Mouse (Mus musculus): ENCODE data around the gene Vps72. TPM values are rescaled to one million over a fixed set of nuclear protein-coding genes. Genes with fewer than 3 reads are reported as not detected.

The Vps72 gene
- total RNA-seq, 2 experiments from 2014 or later: 31.7 to 35.2 TPM

GRCm38 (mm10) chr3:95161618-95162344 is 51.0 kb downstream of the Vps72 start:
- intact Hi-C loops (cut with DNase I): no loop called here
- DNase-seq: no peak

- no peak for DNase-seq
- intact Hi-C loops (cut with DNase I): no loop called here
Measured at GRCm38 (mm10) chr3:95162345-95162628, 51.5 kb downstream of the Vps72 start.

- DNase-seq: no peak
- intact Hi-C loops (cut with DNase I): no loop called here
Measured at GRCm38 (mm10) chr3:95163419-95164255, 52.8 kb downstream of the Vps72 start.

GRCm38 (mm10) chr3:95164256-95164550 is 53.4 kb downstream of the Vps72 start:
- no peak for DNase-seq

GRCm38 (mm10) chr3:95164840-95165239 is 54.0 kb downstream of the Vps72 start:
- intact Hi-C loops (cut with DNase I): no loop called here
- DNase-seq: no peak

More at GRCm38 (mm10) chr3:95164256-95164550, 53.4 kb downstream of the Vps72 start:
- intact Hi-C loops (cut with DNase I): no loop called here

- DNase-seq: no peak
- intact Hi-C loops (cut with DNase I): no loop called here
Measured at GRCm38 (mm10) chr3:95169996-95170395, 59.2 kb downstream of the Vps72 start.

- intact Hi-C loops (cut with DNase I): no loop called here
- no peak for DNase-seq
Measured at GRCm38 (mm10) chr3:95171105-95171504, 60.3 kb downstream of the Vps72 start.

Small RNAs within 50 kb of the gene (microRNA-seq; reads per million reads assigned to microRNA genes)
- gene Mir8099-1 (ENCODE audit: borderline number of aligned reads in 2 of 2): 0 reads per million in 2 experiments

Other genes with a start within 250 kb of the Vps72 start
- gene Psmb4, start 224.1 kb upstream of the Vps72 start, total RNA-seq (2021): 100 to 1,000 TPM; 231 to 243 TPM
- 100 to 1,000 TPM; 110 to 122 TPM for gene Selenbp1, start 178.0 kb upstream of the Vps72 start, total RNA-seq (2021)
- 1 to 10 TPM; 4.4 to 6.5 TPM for gene Rfx5, start 156.9 kb upstream of the Vps72 start, total RNA-seq (2021)
- 10 to 100 TPM; 24.6 to 30.3 TPM for gene Pi4kb, start 136.3 kb upstream of the Vps72 start, total RNA-seq (2021)
- 10 to 100 TPM; 11.4 to 15.8 TPM for gene Zfp687, start 95.6 kb upstream of the Vps72 start, total RNA-seq (2021)
- gene Psmd4, start 68.4 kb upstream of the Vps72 start, total RNA-seq (2021): 100 to 1,000 TPM; 136 to 151 TPM
- 10 to 100 TPM; 16.5 to 17.1 TPM for gene Pip5k1a, start 4.1 kb upstream of the Vps72 start, total RNA-seq (2021)
- 10 to 100 TPM; 17.6 to 29.1 TPM for gene Tmod4, start 13.5 kb downstream of the Vps72 start, total RNA-seq (2021)
- gene Scnm1, start 23.0 kb downstream of the Vps72 start, total RNA-seq (2021): 10 to 100 TPM; 24.1 to 37.5 TPM
- 1 to 10 TPM; 5.8 to 6.5 TPM for gene Lysmd1, start 23.1 kb downstream of the Vps72 start, total RNA-seq (2021)
- 1 to 10 TPM; 1.4 to 2.7 TPM for gene Tnfaip8l2, start 31.3 kb downstream of the Vps72 start, total RNA-seq (2021)
- 10 to 100 TPM in 1 of 2 experiments, 1 to 10 TPM in 1; 4.7 to 10.2 TPM for gene Sema6c, start 49.4 kb downstream of the Vps72 start, total RNA-seq (2021)
- gene Gabpb2, start 106.9 kb downstream of the Vps72 start, total RNA-seq (2021): 10 to 100 TPM; 10.9 to 11.7 TPM
- gene Cdc42se1, start 117.7 kb downstream of the Vps72 start, total RNA-seq (2021): 10 to 100 TPM; 20.4 to 22.8 TPM
- gene Mllt11, start 121.1 kb downstream of the Vps72 start, total RNA-seq (2021): 1 to 10 TPM; 6.1 to 8.5 TPM
- gene Gm128, start 130.6 kb downstream of the Vps72 start, total RNA-seq (2021): not detected
- not detected for gene Bnipl, start 140.2 kb downstream of the Vps72 start, total RNA-seq (2021)
- 10 to 100 TPM; 26.7 to 26.8 TPM for gene Mindy1, start 170.3 kb downstream of the Vps72 start, total RNA-seq (2021)
- 10 to 100 TPM; 24.1 to 26.6 TPM for gene Prune1, start 171.1 kb downstream of the Vps72 start, total RNA-seq (2021)
- under 1 TPM; 0.53 to 0.60 TPM for gene Anxa9, start 196.2 kb downstream of the Vps72 start, total RNA-seq (2021)
- gene Cers2, start 203.8 kb downstream of the Vps72 start, total RNA-seq (2021): 10 to 100 TPM; 36.4 to 45.9 TPM
- 10 to 100 TPM; 12.6 to 13.8 TPM for gene Setdb1, start 246.2 kb downstream of the Vps72 start, total RNA-seq (2021)